Mouse (Mus musculus) forebrain, embryonic 10.5 days (tissue): ENCODE results near the gene Banf2. TPM values are rescaled to one million over a fixed set of nuclear protein-coding genes. Genes with fewer than 3 reads are reported as not detected.

Experiments used
- DNase-seq: peaks from one replicate; pipeline ENCODE4 v3.0.0-alpha.2; 2017; ENCODE audit warnings: low spot score; ENCODE audit errors: extremely low spot score
- H3K27ac ChIP-seq: fragments of 300-500 bp; sonication (generic); 2 replicates; pipeline ENCODE4 v1.5.1; 2016; ENCODE audit warnings: mild to moderate bottlenecking
- H3K27me3 ChIP-seq: fragments of 300-500 bp; sonication (generic); 2 replicates; pipeline ENCODE4 v1.6.1; 2016; ENCODE audit warnings: mild to moderate bottlenecking; ENCODE audit not compliant: poor library complexity, severe bottlenecking
- H3K36me3 ChIP-seq: fragments of 300-500 bp; sonication (generic); replicated peaks from 2 replicates; pipeline ENCODE4 v1.6.1; 2016; ENCODE audit warnings: mild to moderate bottlenecking, moderate library complexity
- H3K4me1 ChIP-seq: fragments of 300-500 bp; sonication (generic); 2 replicates; pipeline ENCODE4 v1.6.1; 2016
- H3K4me3 ChIP-seq: fragments of 300-500 bp; sonication (generic); 2 replicates; pipeline ENCODE4 v1.5.1; 2016; ENCODE audit warnings: mild to moderate bottlenecking, moderate library complexity
- H3K9me3 ChIP-seq: fragments of 300-500 bp; sonication (generic); 2 replicates; pipeline ENCODE4 v1.6.1; 2016; ENCODE audit warnings: mild to moderate bottlenecking, moderate library complexity
- WGBS: fragments of 180-500 bp; shearing (Covaris S2); methylation state at CpG from one replicate; pipeline ENCODE4 v1.1.7; 2016; 5-methylcytosine and 5-hydroxymethylcytosine counted together
- polyA plus RNA-seq: library from polyadenylated mRNA; unstranded; fragments of >200 nt; fragmentation: Nextera tagmentation; extraction: Ambion mirVana; gene quantifications from 2 replicates; pipeline ENCODE4 v1.2.1, GENCODE M21; 2016

The Banf2 gene
- polyA plus RNA-seq, 1 experiment from 2014 or later: not detected

DNA sequence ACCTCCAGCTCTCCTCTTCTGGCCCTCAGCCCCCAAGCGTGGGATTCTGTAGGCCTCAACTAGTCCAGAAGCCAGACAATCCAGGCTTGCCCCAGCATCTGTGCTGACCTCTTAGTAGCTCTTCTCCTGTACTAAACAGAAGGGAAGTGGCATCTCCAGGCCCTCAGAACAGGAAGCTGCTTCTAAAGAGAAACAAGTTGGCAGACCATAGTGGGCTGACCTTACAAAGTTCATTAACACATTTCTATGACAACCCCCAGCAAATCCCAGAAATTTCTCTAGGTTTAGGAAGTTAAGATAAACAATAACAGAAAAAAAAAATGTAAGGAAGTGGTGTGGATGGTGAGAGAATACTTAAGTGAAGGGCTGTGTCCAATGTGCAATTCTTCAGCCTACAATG lies 23.8 kb upstream of the Banf2 start:
- 86% methylated on average over 1 of the region's 1 CpGs for WGBS
- Histone ChIP-seq H3K27me3 (no peaks in the 10 kb centered on the region), H3K27ac (no peak overlapping the region), H3K9me3 (no peaks in the 10 kb centered on the region), H3K4me3 (peak overlapping the region; percentile 85; the same call in 1 of the 2 replicates), H3K36me3 (no peaks in the 10 kb centered on the region; the same call in 1 of the 2 replicates), H3K4me1 (peaks cover 17% of the 10 kb centered on the region)
- DNase-seq: no peak

DNA sequence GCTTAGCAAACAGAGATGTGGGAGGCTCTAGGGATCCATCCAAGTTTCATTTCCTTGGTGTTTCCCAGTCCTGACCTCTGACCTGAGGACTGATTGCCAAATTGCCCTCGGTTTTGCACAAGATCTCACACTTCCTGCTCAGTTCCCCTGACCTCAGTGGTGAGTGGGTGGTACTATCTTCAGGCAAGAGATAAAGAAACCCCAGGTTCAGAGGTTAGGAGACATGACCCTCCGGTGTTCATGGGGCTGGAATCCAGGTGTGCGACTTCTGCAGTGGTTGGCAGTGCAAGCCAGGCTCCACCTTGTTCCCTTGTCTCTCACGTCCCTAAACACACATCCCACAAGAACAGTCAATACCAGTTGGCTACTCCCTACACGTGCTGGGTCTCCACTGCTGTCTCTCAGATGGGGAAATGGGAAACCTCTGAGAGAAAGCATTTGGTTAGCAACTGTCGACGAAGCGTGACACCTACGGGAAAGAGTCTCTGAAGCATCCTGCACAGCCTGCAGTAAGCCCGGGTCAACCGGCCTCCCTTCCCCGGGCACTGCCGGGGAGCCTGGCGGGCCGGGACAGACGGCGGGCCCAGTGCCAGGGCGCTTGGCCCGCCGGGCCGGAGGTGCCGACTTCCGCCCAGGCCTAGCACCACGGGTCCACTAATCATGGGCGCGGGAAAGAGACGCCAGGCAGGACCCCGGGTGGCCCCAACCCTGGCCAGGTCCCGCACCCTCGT lies 23.1 kb upstream of the Banf2 start:
- Histone ChIP-seq H3K4me3 (peak overlapping the region; percentile 85), H3K9me3 (no peaks in the 10 kb centered on the region), H3K4me1 (peaks cover 17% of the 10 kb centered on the region), H3K36me3 (no peaks in the 10 kb centered on the region; the same call in 1 of the 2 replicates), H3K27ac (peak overlapping the region; percentile 92), H3K27me3 (no peaks in the 10 kb centered on the region)
- 3% methylated on average over 30 of the region's 30 CpGs for WGBS
- no peak for DNase-seq

DNA sequence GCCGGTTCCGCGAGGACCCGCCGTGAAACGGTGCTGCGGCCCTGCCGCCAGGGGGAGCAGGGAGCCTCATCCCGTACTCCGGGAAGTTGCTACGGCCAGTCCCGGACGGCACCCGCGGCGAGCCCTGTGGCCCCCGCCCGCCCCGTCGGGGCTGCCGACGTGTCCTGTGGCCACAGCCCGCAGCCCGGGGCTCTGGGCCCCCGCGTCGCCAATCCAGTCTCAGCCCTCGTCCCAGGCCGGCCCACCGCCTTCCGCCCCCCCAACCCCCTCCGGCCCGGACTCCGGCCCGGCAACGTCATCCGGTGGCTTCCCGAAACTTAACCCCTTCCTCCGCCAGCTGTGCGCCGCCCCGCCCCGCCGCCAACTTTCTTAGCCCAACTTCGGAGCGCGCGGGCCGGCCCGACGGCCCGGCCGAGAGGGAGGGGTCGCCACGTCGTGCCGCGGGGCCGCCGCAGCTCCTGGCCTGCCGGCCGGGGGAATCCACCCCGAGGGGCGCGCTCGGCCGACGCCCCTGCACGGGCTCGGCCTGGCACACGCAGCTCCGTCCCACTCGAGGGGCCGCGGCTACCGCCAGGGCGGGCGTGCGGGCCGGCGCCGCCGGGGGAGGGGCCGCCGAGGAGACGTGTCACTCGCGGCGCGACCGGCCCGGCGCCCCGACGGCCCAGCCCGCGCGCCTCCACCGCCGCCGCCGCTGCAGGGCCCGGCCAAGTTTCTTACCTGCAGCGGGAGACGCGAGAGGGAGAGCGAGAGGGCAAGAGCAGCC lies 22.4 kb upstream of the Banf2 start:
- Histone ChIP-seq H3K36me3 (no peaks in the 10 kb centered on the region; the same call in 1 of the 2 replicates), H3K4me1 (peaks cover 14% of the 10 kb centered on the region), H3K9me3 (no peaks in the 10 kb centered on the region), H3K27ac (peak overlapping the region; percentile 92), H3K4me3 (peak overlapping the region; percentile 85), H3K27me3 (no peaks in the 10 kb centered on the region)
- under 1% methylated on average over 104 of the region's 107 CpGs for WGBS
- peak; percentile 79 for DNase-seq

DNA sequence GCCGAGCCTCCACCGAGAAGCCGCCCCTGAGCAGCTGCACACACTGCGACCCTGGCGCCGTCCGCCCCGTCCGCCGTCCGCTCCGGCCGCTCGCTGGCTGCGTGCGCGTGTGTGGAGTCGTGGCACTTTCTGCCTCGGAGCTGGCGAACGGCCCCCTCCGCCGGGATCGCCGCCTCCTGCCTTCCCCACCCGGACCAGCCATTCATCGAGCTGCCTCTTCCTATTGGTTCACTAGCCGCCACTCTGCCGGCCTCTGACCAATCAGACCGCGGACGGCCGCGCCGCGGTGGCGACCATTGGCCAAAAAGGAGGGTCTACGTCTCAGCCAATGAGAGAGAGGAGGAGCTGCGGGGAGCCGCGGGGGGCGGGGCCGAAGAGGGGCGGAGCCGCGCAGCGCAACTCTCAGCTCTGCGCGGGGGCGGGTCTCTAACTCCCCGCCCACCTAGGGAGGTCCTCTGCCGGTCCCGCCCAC lies 21.7 kb upstream of the Banf2 start, which contains the start of gene Rrbp1:
Gene Rrbp1, minus strand, starts transcription at position 184 of the 472 bp plus-strand sequence.
- Histone ChIP-seq H3K27ac (peak within 1 kb of the TSS; percentile 92), H3K4me1 (peaks cover 14% of the 10 kb centered on the region), H3K9me3 (no peaks in the 10 kb centered on the region), H3K4me3 (peak within 1 kb of the TSS; percentile 85), H3K27me3 (no peaks in the 10 kb centered on the region), H3K36me3 (no peaks in the 10 kb centered on the region; the same call in 1 of the 2 replicates)
- DNase-seq: peak; percentile 98
- WGBS: under 1% methylated on average over 52 of the region's 53 CpGs

DNA sequence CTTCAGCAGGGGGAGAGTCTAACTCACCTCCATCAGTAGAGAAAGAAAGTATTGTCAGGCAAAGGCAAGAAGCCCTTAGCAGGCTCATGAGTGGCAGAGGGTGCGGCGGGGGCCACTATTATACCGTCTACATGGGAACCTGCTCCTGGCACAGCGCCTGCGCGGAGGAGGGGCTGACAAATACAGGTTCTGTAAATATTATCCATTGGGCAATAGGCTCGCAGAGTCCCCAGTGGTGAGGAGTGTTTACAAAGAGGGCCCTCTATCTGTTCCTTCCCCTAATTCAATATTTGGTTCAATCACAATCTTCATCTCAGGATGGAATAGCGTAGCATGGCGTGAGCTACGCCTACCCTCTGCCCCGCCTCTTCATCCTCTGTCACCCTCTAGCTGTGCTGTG lies 18.8 kb upstream of the Banf2 start:
- Histone ChIP-seq H3K4me1 (peaks cover 14% of the 10 kb centered on the region), H3K9me3 (no peaks in the 10 kb centered on the region), H3K36me3 (no peaks in the 10 kb centered on the region), H3K27me3 (0 out of 2 replicates have a peak, but pooled peaks cover under 1% of the 10 kb centered on the region), H3K4me3 (no peak overlapping the region), H3K27ac (no peak overlapping the region)
- no peak for DNase-seq
- 94% methylated on average over 11 of the region's 11 CpGs for WGBS

DNA sequence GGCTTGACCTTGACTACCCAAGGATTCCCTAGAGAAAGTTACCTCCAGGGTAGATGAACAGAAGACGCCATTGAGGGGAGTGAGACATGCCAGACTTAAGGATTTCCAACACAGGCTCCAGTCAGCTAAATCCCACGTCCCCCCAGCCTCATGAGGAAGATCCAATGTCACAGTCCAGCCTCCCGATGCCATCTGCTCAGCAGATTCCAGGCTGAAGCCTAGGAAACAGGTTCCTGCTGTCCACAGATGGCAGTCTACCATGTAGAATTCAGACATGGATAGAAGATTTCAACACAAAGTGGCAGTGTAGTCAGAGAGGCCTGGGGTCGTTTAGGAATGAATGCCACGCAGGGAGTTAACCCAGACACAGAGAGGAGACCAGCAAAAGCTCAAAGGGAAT lies 18.4 kb upstream of the Banf2 start:
- H3K36me3 ChIP-seq: no peaks in the 10 kb centered on the region
- H3K4me1 ChIP-seq: peaks cover 11% of the 10 kb centered on the region
- no peak overlapping the region for H3K4me3 ChIP-seq
- H3K27ac ChIP-seq: no peak overlapping the region
- no peaks in the 10 kb centered on the region for H3K9me3 ChIP-seq
- H3K27me3 ChIP-seq: peaks cover 5% of the 10 kb centered on the region
- 61% methylated on average over 5 of the region's 5 CpGs for WGBS
- no peak for DNase-seq

DNA sequence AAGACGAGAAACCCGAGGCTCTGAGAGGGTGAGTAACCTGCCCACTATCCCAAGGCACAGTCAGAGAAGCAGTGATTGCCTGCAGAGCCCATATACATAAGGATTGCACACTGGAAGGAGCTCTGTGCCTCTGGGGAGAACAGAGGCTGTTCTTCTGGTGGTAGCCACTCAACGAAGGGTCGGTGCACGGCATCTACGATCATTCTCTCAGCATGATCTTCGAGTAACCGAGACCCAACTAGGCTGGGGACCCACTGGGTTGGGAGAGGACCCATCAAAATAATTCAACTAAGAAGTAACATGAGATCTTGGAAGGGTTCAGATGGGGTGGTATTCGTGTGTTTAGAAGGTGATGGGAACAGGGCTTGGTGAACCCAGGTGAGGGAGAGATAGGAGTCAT lies 17.0 kb upstream of the Banf2 start:
- peaks cover 11% of the 10 kb centered on the region for H3K27me3 ChIP-seq
- no peak overlapping the region for H3K4me3 ChIP-seq
- H3K4me1 ChIP-seq: 0 out of 2 replicates have a peak, but pooled peaks cover 2% of the 10 kb centered on the region
- H3K9me3 ChIP-seq: no peaks in the 10 kb centered on the region
- no peak for DNase-seq
- WGBS: 88% methylated on average over 9 of the region's 9 CpGs
- H3K27ac ChIP-seq: no peak overlapping the region
- no peaks in the 10 kb centered on the region for H3K36me3 ChIP-seq

DNA sequence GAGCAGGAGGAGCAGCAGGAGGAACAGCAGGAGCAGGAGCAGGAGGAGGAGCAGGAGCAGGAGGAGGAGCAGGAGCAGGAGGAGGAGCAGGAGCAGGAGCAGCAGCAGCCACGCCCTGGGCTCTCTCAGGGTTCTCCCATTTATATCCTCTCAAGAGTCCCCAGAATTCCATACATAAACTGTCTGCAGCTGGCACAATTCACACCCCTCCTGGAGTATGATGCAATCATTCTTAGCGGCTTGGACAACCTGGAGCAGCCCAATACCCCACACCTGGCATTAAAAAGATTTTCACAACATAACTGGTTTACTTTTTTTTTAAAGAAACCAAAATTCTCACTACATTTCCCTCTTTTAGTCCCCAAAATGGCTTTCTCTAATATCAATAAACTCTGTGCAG lies 12.9 kb upstream of the Banf2 start:
- no peak for DNase-seq

DNA sequence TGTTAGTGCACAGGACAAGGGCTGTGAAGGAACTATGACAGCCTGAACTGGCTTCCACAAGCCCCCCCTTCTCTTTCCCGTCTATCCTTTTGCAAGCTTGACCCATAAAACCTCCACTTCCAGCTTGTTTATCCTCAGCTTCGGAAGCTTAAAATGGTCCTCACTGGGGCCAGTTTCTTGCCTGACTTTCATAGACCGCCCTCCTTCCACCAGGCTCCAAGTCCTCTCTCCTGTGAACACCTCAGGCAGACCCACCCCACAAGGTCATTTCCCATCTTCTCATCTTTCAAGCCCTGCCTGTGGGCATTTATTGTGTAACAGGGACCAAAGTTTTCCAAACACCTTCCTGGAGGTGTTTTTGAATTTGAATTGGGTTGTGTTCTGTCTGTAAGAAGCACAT lies 10.4 kb upstream of the Banf2 start:
- no peak for DNase-seq
- Histone ChIP-seq H3K27me3 (peaks cover 11% of the 10 kb centered on the region), H3K4me1 (peaks cover 17% of the 10 kb centered on the region), H3K9me3 (no peaks in the 10 kb centered on the region), H3K4me3 (no peak overlapping the region), H3K36me3 (no peaks in the 10 kb centered on the region), H3K27ac (no peak overlapping the region)
- WGBS: 81% methylated on average over 3 of the region's 3 CpGs

More for the DNA sequence above, 12.9 kb upstream of the Banf2 start:
- H3K9me3 ChIP-seq: no peaks in the 10 kb centered on the region
- H3K27ac ChIP-seq: no peak overlapping the region
- H3K36me3 ChIP-seq: no peaks in the 10 kb centered on the region
- no peak overlapping the region for H3K4me3 ChIP-seq
- 79% methylated on average over 2 of the region's 2 CpGs for WGBS
- peaks cover 17% of the 10 kb centered on the region for H3K4me1 ChIP-seq
- peaks cover 11% of the 10 kb centered on the region for H3K27me3 ChIP-seq

DNA sequence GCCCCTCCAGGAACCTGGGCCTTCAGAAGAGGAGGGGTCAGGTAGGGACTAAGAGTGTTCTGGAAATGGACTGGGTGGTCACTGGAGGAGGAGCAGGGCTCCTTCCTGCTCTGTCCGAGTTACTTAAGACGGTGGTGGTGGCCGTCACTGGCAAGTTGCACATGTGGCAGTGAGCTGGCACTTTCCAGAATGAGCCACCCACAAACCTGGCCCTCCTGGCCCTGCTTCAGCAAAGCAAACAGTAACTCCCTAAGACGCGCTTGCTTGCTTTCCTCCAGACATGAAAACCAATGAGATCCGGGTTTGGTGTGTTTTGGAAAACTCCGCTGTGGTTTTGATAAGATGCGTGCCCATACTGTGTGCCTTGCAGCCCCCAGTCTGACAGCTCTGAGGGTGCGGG lies 7.5 kb upstream of the Banf2 start:
- Histone ChIP-seq H3K4me1 (peaks cover 17% of the 10 kb centered on the region), H3K9me3 (no peaks in the 10 kb centered on the region), H3K4me3 (no peak overlapping the region), H3K27me3 (no peaks in the 10 kb centered on the region), H3K27ac (no peak overlapping the region), H3K36me3 (no peaks in the 10 kb centered on the region)
- no peak for DNase-seq
- WGBS: 86% methylated on average over 9 of the region's 9 CpGs

DNA sequence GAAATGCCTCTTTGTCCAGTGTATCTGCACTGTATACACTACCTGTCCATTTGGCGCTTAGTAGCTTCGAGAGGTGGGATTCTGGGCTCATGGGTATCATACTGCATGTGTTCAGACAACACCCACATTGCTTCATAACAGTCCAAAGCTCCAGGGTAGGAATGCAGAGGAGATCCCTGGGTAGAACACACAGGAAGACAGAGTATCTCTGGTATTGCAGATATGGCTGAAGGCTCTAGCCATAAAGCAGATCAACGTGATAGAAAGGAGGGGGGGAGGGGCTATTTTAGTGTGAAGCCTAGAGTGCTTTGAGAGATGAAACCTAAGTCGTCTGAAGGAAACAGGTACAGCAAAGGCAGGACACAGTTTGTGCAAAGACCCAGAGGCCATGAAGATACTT lies 6.4 kb upstream of the Banf2 start:
- H3K4me3 ChIP-seq: no peak overlapping the region
- no peaks in the 10 kb centered on the region for H3K27me3 ChIP-seq
- no peaks in the 10 kb centered on the region for H3K9me3 ChIP-seq
- H3K4me1 ChIP-seq: peaks cover 17% of the 10 kb centered on the region
- 86% methylated on average over 4 of the region's 4 CpGs for WGBS
- no peak overlapping the region for H3K27ac ChIP-seq
- no peak for DNase-seq
- H3K36me3 ChIP-seq: no peaks in the 10 kb centered on the region

DNA sequence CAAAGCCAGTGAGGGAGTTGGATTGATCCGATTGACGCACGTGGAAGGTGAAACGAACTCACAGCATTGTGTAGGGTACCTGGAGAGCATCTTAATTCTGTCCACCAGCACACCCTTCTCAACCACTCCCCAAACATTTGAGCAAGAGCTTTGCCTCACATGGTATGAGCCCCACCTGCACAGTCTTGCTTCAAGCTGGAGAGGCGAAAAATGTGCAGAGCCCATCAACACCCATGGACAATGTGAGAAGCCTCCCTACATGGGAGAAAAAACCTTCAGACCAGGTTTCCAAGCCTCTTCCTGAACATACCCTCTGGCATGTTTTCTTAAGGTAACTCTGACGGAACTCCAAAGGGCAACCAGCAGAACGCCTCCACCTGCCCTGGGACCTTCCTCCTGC lies 2.1 kb upstream of the Banf2 start:
- no peaks in the 10 kb centered on the region for H3K27me3 ChIP-seq
- H3K27ac ChIP-seq: no peak overlapping the region
- H3K9me3 ChIP-seq: no peaks in the 10 kb centered on the region
- DNase-seq: no peak
- 91% methylated on average over 7 of the region's 7 CpGs for WGBS
- no peak overlapping the region for H3K4me3 ChIP-seq
- no peaks in the 10 kb centered on the region for H3K36me3 ChIP-seq
- H3K4me1 ChIP-seq: no peaks in the 10 kb centered on the region

DNA sequence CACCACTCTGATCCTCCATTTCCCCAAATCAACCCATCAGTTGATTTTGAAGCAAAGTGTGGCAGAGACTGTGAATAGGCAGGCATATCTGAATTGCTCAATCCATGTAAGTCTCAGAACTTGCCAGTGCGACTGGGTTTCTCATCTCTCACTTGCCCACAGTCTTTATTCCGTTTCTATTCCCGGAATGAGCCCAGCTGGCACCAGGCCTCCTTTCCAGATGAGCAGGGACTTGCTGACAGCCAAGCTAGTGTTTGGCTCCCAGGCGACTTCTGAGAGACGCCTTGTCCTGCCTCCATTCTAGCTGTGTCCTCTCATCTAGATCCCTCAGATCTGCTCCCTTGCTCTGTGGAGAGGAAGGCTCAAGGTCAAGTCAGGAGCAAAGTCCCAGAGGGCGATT lies 11.9 kb downstream of the Banf2 start:
- peaks cover 11% of the 10 kb centered on the region; the same call in 1 of the 2 replicates for H3K9me3 ChIP-seq
- no peak for DNase-seq
- H3K4me3 ChIP-seq: no peak overlapping the region
- H3K36me3 ChIP-seq: no peaks in the 10 kb centered on the region
- no peaks in the 10 kb centered on the region for H3K27me3 ChIP-seq
- 87% methylated on average over 6 of the region's 6 CpGs for WGBS
- H3K4me1 ChIP-seq: peaks cover 7% of the 10 kb centered on the region
- H3K27ac ChIP-seq: no peak overlapping the region
